Mouse (Mus musculus): ENCODE results near the gene Rdh11. TPM values are rescaled to one million over a fixed set of nuclear protein-coding genes. Genes with fewer than 3 reads are reported as not detected.

Gene Rdh11
- polyA plus RNA-seq (2012; fragmentation: generic; extraction: Trizol), result 19.5 TPM

GRCm38 (mm10) chr12:79192193-79192592, at the start of gene Rdh11:
TSS of gene Rdh11 (minus strand) at chr12:79192293.
- peaks cover 9% of the 10 kb centered on the region for H3K36me3 ChIP-seq (ENCODE audit: control insufficient read depth, insufficient read depth)

GRCm38 (mm10) chr12:79235485-79236080, 43.5 kb upstream of the Rdh11 start:
- Histone ChIP-seq H3K36me3 (ENCODE audit: control insufficient read depth, insufficient read depth) (peaks cover 8% of the 10 kb centered on the region), H3K4me2 (ENCODE audit: low read depth) (no peak overlapping the region), H3ac (ENCODE audit: control insufficient read depth, insufficient read length) (no peak overlapping the region), H3K27me3 (ENCODE audit: control insufficient read depth, insufficient read depth, insufficient read length) (no peaks in the 10 kb centered on the region), H3K4me3 (no peak overlapping the region), H3K79me2 (ENCODE audit: control insufficient read depth, insufficient read depth) (no peaks in the 10 kb centered on the region)
- TF ChIP-seq TCF12 (IDR thresholded peaks at IDR 0.05; ENCODE audit: insufficient read depth, poor library complexity, severe bottlenecking) (no peak), TCF3 (IDR thresholded peaks at IDR 0.05; ENCODE audit: insufficient read length, low read depth) (no peak), POLR2AphosphoS2 (IDR thresholded peaks at IDR 0.05; ENCODE audit: insufficient read length, low read depth) (no peak), CEBPB (IDR thresholded peaks at IDR 0.05; ENCODE audit: insufficient read depth, poor library complexity, severe bottlenecking) (no peak), REST (IDR thresholded peaks at IDR 0.05; ENCODE audit: insufficient read depth, insufficient read length) (no peak), MAX (IDR thresholded peaks at IDR 0.05; ENCODE audit: low read depth) (no peak), USF1 (IDR thresholded peaks at IDR 0.05; ENCODE audit: low read depth) (no peak)

More at GRCm38 (mm10) chr12:79192193-79192592, at the start of gene Rdh11:
- Histone ChIP-seq H3ac (ENCODE audit: control insufficient read depth, insufficient read length) (peak within 1 kb of the TSS; percentile 38), H3K79me2 (ENCODE audit: control insufficient read depth, insufficient read depth) (peaks cover 28% of the 10 kb centered on the region), H3K4me2 (ENCODE audit: low read depth) (peak within 1 kb of the TSS; percentile 85), H3K4me3 (peak within 1 kb of the TSS; percentile 63), H3K27me3 (ENCODE audit: control insufficient read depth, insufficient read depth, insufficient read length) (no peaks in the 10 kb centered on the region)
- TF ChIP-seq POLR2A (IDR thresholded peaks at IDR 0.05; ENCODE audit: insufficient read length, low read depth) (no peak), MYOG (IDR thresholded peaks at IDR 0.05; ENCODE audit: control insufficient read depth in 1 of 3, insufficient read depth in 1 of 3, insufficient read length in 2 of 3, low read depth in 2 of 3) (no peak)

- H3K4me3 ChIP-seq, result no peak overlapping the region
- H3ac ChIP-seq (ENCODE audit: control insufficient read depth, insufficient read length), result no peak overlapping the region
- TF ChIP-seq REST (IDR thresholded peaks at IDR 0.05; ENCODE audit: insufficient read depth, insufficient read length) (no peak), POLR2A (IDR thresholded peaks at IDR 0.05; ENCODE audit: insufficient read length, low read depth) (no peak), USF1 (IDR thresholded peaks at IDR 0.05; ENCODE audit: low read depth) (no peak), SRF (IDR thresholded peaks at IDR 0.05; ENCODE audit: control insufficient read depth, insufficient read length, low read depth) (no peak), E2F4 (IDR thresholded peaks at IDR 0.05; ENCODE audit: insufficient read depth) (no peak)
- H3K36me3 ChIP-seq (ENCODE audit: control insufficient read depth, insufficient read depth), result no peaks in the 10 kb centered on the region
- H3K4me2 ChIP-seq (ENCODE audit: low read depth), result no peak overlapping the region
- H3K79me2 ChIP-seq (ENCODE audit: control insufficient read depth, insufficient read depth), result no peaks in the 10 kb centered on the region
- H3K27me3 ChIP-seq (ENCODE audit: control insufficient read depth, insufficient read depth, insufficient read length), result peaks cover 73% of the 10 kb centered on the region
Observed at GRCm38 (mm10) chr12:79217511-79217910, 25.4 kb upstream of the Rdh11 start.

GRCm38 (mm10) chr12:79211447-79211846, 19.4 kb upstream of the Rdh11 start:
- TF ChIP-seq TCF12 (IDR thresholded peaks at IDR 0.05; ENCODE audit: insufficient read depth, poor library complexity, severe bottlenecking) (no peak), TCF3 (IDR thresholded peaks at IDR 0.05; ENCODE audit: insufficient read length, low read depth) (no peak), CEBPB (IDR thresholded peaks at IDR 0.05; ENCODE audit: insufficient read depth, poor library complexity, severe bottlenecking) (no peak), REST (IDR thresholded peaks at IDR 0.05; ENCODE audit: insufficient read depth, insufficient read length) (no peak), MYOD1 (IDR thresholded peaks at IDR 0.05; ENCODE audit: control insufficient read depth in 1 of 3, insufficient read length in 2 of 3, low read depth in 2 of 3) (no peak), USF1 (IDR thresholded peaks at IDR 0.05; ENCODE audit: low read depth) (no peak)
- H3K36me3 ChIP-seq (ENCODE audit: control insufficient read depth, insufficient read depth), result no peaks in the 10 kb centered on the region
- H3K27me3 ChIP-seq (ENCODE audit: control insufficient read depth, insufficient read depth, insufficient read length), result peaks cover 63% of the 10 kb centered on the region
- no peak overlapping the region for H3K4me3 ChIP-seq
- H3ac ChIP-seq (ENCODE audit: control insufficient read depth, insufficient read length), result no peak overlapping the region
- no peak overlapping the region for H3K4me2 ChIP-seq (ENCODE audit: low read depth)
- H3K79me2 ChIP-seq (ENCODE audit: control insufficient read depth, insufficient read depth), result no peaks in the 10 kb centered on the region

- Histone ChIP-seq H3K4me3 (no peak within 1 kb of the TSS), H3K4me2 (ENCODE audit: low read depth) (peak within 1 kb of the TSS; percentile 77), H3K79me2 (ENCODE audit: control insufficient read depth, insufficient read depth) (no peaks in the 10 kb centered on the region), H3K36me3 (ENCODE audit: control insufficient read depth, insufficient read depth) (no peaks in the 10 kb centered on the region), H3K27me3 (ENCODE audit: control insufficient read depth, insufficient read depth, insufficient read length) (peaks cover 40% of the 10 kb centered on the region), H3ac (ENCODE audit: control insufficient read depth, insufficient read length) (no peak within 1 kb of the TSS)
- TF ChIP-seq MAX (IDR thresholded peaks at IDR 0.05; ENCODE audit: low read depth), result no peak
- no peak for TF ChIP-seq POLR2A (IDR thresholded peaks at IDR 0.05; ENCODE audit: insufficient read length, low read depth)
- TF ChIP-seq MYOG (IDR thresholded peaks at IDR 0.05; ENCODE audit: control insufficient read depth in 1 of 3, insufficient read depth in 1 of 3, insufficient read length in 2 of 3, low read depth in 2 of 3), result no peak
- TF ChIP-seq TCF3 (IDR thresholded peaks at IDR 0.05; ENCODE audit: insufficient read length, low read depth), result no peak
- TF ChIP-seq POLR2AphosphoS2 (IDR thresholded peaks at IDR 0.05; ENCODE audit: insufficient read length, low read depth), result no peak
- no peak for TF ChIP-seq REST (IDR thresholded peaks at IDR 0.05; ENCODE audit: insufficient read depth, insufficient read length)
- no peak for TF ChIP-seq E2F4 (IDR thresholded peaks at IDR 0.05; ENCODE audit: insufficient read depth)
- TF ChIP-seq TCF12 (IDR thresholded peaks at IDR 0.05; ENCODE audit: insufficient read depth, poor library complexity, severe bottlenecking), result no peak
- no peak for TF ChIP-seq USF1 (IDR thresholded peaks at IDR 0.05; ENCODE audit: low read depth)
- no peak for TF ChIP-seq SRF (IDR thresholded peaks at IDR 0.05; ENCODE audit: control insufficient read depth, insufficient read length, low read depth)
- TF ChIP-seq CEBPB (IDR thresholded peaks at IDR 0.05; ENCODE audit: insufficient read depth, poor library complexity, severe bottlenecking), result no peak
- TF ChIP-seq MYOD1 (IDR thresholded peaks at IDR 0.05; ENCODE audit: control insufficient read depth in 1 of 3, insufficient read length in 2 of 3, low read depth in 2 of 3), result no peak
Observed at GRCm38 (mm10) chr12:79208703-79209464, 16.8 kb upstream of the Rdh11 start, which contains the start of gene Rdh12. TSS of gene Rdh12 (plus strand) at chr12:79208914.
